Mouse (Mus musculus) thymus, postnatal 0 days (tissue): Measurements from ENCODE around the gene Borcs7. TPM values are rescaled to one million over a fixed set of nuclear protein-coding genes. Genes with fewer than 3 reads are reported as not detected.

Experiments
- DNase-seq: peaks from one replicate; pipeline ENCODE4 v3.0.0-alpha.2; 2015; ENCODE audit warnings: low spot score
- polyA plus RNA-seq: library from polyadenylated mRNA; unstranded; fragments of >200 nt; fragmentation: Nextera tagmentation; extraction: Ambion mirVana; gene quantifications from 2 replicates; pipeline ENCODE4 v1.2.1, GENCODE M21; 2015

Borcs7 gene
- polyA plus RNA-seq, 1 experiment from 2014 or later, result 13.8 TPM

DNA sequence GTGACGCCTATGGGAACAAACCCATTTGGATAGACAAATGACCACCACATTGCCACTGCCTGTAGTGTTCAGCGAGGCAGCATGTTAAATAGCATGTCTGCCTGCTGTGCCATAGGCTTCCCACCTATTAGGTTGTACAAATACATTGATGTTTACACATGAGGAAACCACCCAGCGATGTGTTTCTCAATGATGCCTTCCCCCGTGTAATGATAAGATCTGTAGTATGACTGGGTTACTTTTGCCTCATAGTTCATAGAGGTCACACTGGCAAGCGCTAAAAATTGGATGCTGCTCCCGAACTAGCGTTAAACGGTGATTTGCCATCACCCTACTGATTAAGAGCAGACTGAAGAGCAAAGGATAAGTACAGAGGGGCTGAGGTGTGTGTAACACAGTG is 27.5 kb upstream of the Borcs7 start:
- DNase-seq, result no peak

DNA sequence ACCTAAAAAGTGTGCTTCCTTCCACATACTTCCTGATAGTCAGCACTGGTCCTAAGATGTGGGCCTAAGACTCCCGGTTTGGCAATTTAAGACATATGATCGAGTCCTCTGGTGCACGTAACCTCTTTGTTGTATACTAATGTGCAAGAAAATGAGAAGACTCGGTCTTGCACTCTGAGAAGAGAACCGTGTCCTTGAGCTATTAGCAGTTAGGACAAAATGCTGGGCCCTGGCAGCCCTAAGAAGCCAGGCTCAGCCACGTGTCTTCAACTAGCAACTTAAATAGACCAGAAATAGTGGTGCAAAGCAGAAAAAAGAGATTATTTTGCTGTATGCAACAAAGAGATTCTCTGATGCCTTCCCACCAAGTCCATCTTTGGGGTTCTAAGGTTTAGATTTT is 26.9 kb upstream of the Borcs7 start:
- no peak for DNase-seq

DNA sequence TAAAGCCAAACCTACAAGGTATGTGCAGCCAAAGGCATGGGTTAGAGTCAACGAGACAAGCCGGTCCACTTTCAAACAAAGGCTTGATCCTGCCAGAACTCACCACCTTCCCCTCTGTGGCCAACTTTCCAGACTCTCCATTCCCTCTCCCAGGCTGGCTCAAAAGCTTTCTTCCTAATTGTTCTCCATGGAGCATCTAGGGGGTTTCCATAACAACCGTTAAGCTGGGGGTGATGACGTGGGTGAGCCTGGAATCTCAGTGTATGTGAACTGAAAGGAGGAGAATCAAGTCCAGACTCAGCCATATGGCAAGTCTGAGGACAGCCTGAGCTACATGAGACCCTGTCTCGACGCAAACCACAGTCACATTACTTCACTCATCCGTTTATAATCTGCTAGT is 24.2 kb upstream of the Borcs7 start:
- no peak for DNase-seq

DNA sequence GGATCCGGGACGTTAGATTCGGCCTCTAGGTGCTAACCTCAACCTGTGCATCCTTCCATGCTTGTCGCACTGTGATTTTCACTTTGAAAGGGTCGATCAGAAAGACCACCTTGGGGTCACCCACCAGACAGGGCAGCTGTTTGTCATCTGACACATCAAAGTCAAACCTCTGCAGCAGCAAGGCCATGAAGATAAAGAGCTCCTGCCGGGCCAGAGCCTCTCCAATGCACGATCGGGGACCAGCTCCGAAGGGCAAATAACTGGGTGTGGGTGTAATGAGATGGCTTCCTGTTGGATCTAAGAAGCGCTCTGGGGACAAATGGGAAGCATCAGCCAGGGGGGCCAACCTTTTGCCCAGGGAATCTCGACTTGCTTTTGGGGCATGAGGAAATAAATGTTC is 22.4 kb upstream of the Borcs7 start:
- DNase-seq, result no peak

DNA sequence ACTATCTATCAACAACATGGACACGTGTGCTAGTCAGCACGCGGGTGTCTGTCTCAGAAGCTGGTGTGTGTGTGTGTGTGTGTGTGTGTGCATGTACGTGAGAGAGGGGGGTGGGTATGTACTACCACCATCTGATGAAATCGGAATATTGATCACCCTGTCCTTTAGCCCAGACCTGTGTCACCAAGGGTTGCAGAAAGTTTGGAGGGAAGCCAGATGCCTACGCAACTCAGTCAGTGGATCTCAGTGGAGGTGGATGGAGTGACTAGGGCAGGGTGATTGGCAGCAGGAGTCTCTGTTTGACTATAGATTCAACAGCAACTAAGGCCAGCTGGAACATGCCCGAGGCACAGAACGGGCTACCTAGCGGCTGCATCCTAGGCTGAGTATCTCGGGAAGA is 21.4 kb upstream of the Borcs7 start:
- no peak for DNase-seq

DNA sequence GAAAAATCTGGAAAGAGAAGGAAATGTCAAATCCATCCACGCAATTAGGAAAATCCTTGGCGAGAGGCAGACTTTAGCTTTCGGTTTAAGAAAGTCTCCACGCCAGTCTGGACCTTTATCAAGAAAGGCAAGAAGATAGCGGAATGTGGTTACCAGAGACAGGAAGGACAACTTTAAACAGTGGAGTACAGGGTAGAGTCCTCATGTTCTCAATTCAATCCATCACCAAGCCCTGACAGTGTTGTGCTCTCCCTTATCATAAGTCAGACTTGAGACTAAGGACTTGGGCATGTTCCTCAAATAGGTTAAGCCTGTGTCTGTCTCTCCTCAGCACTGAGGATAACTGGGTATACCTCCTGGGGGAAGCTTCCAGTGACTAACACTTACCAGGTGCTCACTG is 19.9 kb upstream of the Borcs7 start:
- no peak for DNase-seq

DNA sequence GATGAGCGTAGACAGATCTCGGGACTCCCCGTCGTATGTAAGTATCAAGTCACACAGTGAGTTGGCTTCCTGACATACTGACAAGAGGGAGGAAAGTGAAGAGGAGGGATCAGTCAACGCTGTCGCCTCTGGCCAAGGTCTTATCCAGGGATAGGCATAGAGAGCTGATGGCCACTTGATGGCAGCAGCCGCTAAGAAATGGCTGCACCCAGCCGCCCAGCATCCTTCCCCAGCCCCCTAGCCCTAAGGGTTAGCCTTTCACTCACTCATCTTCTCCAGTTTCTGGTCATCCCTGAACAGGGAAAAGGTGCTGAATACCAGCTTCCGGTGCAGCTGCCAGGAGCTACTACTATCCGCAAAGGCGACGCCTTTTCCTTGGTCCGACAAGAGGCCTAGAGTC is 19.0 kb upstream of the Borcs7 start:
- DNase-seq, result peak; percentile 60

DNA sequence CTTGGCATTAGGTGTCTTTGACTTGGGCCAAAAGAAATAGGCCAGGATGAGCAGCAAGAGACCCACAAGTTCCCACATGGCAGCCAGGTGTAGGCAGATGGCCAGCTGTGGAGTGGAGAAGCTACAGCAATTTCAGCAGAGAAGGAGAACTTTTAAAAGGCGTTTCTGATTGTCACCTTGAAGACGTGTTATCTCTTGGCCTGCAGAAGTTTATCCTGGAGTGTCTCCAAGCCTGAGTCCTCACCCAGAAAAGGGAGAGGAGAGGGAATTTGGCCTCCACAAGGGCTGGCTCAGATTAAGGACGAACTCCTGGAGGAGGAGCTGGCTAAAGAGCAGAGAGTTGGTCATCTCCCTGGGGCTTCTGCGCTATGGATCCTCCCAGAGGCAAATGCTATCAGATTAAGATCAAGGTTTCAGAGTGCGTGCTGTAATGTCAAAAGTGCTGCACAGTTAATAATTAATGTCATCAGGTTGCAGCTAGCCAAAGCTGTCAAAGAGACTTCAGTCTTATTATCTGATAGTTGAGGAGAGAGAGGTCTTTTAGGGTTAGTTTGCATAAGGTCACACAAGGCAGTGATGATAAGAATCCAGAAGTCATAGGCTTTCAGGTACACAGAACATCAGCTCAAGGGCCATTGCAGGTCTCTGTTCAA is 16.8 kb upstream of the Borcs7 start, which contains the start of gene Cyp17a1:
TSS of gene Cyp17a1 (minus strand) at position 407 of the 653 bp plus-strand sequence.
- no peak for DNase-seq

DNA sequence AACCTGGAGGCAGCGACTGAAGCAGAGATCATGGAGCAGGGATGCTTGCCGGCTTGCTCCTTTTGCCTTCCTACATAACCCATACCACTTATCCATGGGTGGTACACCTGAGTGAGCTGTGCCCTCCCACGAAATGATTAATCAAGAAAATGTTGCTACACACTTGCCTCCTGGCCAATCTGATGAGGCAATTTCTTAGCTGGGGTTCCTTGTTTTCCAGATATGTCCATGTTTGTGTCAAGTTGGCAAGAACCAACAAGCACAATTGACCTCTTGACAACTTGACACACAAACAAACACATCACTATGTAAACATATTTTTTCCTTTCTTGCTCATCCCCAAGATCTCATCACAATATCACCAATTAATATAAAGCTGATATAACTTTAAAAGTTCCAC is 14.1 kb upstream of the Borcs7 start:
- no peak for DNase-seq

DNA sequence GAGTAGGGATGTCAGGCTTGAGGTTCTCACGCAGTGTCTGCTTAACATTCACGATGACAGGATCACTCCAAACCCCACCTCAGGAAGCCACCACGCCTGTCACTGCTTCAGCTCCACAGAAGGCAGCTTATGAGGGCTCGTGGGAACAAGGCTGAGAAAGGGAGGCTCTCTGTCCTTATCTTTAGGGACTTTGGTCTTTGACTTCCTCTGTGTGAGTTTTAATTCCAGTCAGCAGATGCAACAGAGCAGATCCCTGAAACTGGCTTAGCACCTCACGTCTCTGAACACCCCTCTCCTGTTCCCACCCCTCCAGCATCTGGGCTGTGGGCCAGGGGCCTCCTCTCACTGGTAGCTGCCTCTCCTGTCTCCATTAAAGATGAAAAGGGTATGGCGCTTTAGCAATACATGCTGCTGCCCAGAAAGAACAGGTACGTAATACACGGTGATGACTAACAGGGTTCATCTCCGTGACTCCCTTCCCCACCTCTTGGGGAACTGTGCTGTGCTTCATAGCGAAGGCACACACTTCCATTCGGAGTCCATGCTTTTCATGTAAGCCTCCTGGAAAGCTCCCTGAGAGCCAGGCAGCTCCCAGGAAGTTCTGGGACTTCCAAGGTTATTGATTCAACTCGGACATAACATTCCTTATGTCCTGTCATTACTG is 9.9 kb upstream of the Borcs7 start:
- no peak for DNase-seq

DNA sequence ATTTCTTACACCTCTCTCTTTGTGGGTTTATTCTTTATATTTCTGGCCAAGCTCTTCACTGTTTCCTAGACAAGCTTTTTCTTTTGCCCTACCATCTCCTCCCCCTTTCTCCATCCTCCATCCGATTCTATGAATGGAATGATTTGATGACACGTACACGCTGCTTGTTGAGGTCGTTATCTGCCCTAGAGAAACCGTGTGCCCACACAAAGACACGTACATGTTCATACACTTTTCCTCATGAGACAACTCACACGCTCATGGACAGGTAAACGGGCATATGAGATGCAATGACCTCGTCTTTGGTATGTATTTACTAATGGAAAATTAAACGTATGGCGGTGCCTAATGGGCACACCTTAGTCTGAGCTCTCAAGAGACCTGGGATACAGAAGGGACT is 681 bp downstream of the Borcs7 start:
- DNase-seq, result no peak

DNA sequence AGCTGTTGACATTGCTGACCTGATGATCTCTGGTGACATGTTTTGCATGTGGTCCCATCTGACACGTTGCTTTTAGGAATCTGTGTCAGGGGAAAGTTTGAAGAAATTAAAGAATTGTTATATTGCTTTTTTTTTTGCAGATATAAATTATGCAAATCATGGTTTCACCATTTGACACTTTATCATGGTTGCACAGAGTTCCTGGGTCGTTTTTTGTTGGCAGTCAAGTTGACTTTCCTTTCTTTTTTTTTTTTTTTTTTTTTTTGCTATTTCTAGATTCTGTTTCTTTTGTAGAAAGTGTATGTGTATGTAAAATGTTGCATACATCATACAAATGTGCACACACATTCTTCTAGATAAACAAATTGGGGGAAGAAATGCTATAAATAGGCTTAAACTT is 1.4 kb downstream of the Borcs7 start:
- DNase-seq, result no peak

DNA sequence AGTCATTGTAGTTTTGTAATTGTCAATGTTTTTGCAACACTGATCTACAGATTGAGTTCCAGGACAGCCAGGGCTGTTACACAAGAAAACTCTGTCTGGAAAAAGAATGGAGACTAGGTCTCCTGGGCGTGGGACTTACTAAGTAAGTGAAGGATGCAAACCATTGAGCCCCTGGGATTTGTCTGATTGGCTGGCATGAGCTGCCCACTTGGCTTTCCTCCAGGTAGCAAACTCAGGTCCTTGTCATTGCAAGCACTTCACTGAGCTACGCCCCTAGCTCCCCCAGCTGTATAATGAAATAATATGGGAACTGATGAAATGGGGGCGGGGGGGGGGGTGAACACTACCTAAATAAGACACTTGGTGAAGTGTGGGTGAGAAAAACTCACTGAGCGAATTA is 3.4 kb downstream of the Borcs7 start:
- DNase-seq, result no peak

DNA sequence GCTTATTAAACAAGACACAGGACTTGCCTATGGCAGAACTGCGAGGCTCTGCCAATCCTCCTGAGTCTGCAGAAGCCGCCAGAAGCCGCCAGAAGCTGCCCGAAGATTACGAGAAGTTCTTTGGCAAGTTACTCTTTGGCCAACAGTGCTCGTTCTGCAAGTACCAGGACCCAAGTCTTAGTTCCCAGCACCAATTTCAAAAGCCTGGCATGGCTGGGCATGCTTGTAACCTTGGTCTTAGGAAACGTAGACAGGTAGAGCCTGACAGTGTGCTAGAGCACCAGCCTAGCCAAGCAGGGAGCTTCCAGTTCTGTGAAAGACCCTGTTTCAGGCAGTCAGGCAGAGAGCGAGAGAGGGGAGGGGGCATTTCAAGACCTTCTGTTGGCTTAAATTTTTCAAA is 6.8 kb downstream of the Borcs7 start:
- no peak for DNase-seq

DNA sequence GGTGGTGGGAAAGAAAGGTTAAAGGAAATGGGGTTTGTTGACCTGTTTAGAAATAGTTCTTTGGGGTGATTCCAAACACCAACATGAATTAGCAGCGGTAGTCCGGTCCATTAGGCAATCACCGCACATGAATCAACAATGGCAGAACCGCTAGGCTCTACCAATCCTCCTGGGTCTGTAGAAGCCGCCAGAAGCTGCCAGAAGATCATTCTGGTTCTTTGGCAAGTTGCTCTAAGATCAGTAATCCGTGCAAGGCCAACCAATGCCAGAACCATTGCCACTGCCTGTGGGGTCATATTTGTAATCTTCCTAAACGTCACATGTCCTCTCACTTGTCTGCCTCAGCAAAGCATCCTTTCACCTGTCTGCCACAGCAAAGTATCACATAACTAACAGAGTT is 7.2 kb downstream of the Borcs7 start:
- DNase-seq, result no peak

DNA sequence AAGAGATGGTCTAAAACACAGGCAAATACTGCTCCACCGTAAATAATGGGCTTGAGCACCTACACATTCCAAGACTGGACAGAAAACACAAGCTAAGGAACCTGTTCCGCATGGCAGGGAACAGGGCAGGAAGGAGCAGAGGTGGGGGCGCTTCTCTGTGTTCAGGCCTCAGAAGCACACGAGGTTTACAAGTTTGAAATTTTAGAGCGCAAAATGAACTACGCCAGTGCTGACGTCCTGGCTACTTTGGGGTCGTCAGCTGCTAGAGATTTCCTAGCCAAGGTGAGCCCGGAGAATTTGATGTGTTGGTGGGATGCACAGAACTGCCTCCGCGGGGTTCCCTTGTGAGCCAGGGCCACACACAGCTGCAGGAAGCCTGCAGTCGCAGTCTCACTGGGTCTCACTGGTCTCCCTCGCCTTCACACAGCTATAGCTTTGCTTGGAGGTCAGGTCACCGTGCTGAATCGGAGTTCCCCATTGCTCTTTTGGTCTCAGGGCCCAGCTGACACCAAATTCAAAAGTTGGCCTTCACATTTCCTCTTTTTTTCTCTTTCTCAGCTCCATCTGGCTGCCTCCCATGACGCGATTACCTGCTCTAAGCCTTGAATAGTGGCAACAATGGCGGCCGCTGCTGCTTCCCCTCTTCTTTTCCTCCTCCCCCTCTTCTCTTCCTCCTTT is 8.3 kb downstream of the Borcs7 start:
- DNase-seq, result no peak

DNA sequence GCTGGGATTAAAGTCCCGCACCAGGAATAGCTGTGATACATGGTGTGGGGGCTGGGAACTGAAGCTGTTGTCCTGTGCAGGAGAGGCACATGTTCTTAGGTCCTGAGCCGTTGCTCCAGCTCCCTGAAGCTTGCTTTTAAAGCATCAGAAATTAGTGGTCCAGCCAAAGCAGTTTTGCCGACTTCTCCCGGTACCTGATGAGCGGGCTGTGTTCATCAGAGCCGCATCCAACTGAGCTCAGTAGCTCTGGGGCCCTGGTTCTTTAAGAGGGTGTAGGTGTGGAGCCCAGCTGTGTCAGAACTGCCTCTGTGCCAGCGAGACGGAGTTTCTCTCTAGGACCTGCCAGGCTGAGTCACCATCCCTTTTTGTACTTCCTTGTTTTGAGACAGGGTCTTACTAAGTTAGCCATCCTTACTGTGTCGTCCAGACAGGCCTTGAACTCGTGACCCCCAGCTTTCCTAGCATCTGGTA is 9.3 kb downstream of the Borcs7 start:
- DNase-seq, result no peak

DNA sequence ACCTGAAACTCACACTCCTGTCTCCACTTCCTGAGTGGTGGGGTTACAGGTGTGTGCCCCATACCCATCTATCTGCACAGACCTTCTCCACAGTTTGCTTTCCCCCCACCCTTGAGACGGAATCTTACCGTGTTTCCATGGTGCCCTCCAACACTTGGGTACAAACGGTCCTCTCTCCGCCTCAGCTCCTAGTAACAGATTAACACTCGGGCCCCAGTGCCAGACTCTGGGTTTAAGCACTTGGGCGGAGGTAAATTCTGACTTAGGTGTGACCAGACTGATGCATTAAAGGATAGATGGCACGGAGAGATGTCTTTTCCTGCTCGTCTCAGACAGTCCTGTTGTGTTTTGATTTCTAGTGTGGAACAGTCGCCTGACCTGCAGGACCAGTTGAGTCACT is 11.4 kb downstream of the Borcs7 start:
- no peak for DNase-seq

DNA sequence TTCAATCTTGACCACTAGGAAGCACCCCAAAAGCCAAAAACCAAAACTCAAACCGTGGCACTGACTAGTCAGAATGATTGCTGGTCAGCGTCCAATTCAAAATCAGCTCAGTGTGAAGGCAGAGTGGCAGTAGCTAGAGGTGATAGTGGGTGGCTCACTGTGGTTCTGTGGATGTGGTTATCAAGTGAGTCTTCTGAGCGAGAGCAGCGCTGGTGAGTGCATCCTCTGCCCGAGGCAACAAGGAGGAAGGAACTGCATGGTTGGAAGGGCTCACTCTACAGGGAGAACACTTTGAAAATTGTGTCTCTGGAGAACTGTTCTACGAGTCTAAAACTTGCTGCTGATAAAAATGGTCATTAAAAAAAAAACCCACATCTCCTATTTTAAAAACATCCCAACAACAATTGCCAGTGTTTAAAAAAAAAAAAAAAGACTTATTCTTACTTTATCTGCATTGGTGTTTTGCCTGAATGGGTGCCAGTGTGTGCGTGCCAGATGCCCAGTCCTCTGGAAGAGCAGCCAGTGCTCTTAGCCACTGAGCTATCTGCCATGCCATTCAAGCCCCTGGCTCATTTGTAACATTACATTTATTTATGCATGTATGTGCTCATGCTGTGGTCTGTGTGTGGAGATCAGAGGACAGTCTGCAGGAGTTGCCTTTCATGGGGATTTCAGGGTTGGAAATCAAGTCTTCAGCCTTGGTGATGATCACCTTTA is 16.2 kb downstream of the Borcs7 start:
- DNase-seq, result no peak

DNA sequence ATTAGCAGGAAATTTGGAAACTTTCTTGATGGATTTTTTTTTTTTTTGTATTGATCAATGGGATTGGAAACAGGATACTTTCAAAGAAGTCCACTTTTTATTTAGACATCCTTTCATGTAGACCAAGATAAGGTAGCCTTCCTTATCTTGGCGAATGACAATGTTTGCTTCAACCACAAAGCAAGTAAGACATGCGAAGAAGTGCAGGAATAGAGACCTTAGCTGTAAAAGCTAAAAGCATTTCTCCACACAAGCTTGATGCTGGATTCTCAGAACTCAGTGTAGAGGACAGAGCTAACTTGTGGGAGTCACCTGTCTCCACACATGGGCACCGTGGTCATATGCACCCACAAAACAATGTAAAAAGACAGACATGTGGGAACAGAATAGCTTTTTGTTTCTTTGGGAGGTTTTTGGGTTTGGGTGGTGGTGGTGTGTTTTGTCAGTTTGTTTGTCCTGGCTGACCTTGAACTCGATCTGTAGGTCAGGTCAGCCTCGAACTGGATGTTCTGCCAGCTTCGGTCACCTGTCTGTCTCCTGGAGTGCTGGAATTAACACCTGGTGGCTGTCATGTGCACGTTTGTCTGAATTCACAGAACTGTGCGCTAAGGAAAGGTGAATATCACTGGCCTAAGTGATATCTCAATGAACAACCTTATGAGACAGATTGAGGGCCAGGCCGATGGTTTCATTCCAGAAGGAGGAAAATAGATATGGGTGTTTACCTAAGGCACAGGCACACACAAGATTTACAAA is 17.0 kb downstream of the Borcs7 start:
- no peak for DNase-seq
